Mouse (Mus musculus) lung, postnatal 0 days (tissue): ENCODE results near the gene Tbc1d10c.

Experiments
- CTCF ChIP-seq: IDR thresholded peaks from 2 replicates; pipeline ENCODE4 v1.5.1; 2016; ENCODE audit warnings: antibody characterized with exemption, mild to moderate bottlenecking
- EP300 ChIP-seq: IDR thresholded peaks from 2 replicates; pipeline ENCODE4 v1.6.1; 2016; ENCODE audit warnings: antibody characterized with exemption, mild to moderate bottlenecking, control low read depth

DNA sequence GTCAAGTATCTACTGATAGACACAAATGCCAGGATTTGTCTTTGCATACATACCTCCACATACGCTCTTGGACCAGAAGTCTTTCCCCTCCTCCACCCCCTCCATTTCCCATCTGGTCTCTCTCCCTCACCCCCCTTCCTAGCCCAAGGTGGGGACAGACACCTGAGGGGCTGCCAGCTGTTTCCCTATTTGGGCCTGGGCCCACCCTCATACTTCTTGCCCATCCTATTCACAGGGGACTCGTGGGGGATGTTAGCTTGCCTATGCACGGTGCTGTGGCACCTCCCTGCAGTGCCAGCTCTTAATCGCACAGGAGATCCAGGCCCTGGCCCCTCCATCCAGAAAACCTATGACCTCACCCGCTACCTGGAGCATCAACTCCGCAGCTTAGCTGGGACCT lies 28.9 kb upstream of the Tbc1d10c start:
- TF ChIP-seq CTCF (no peak), EP300 (no peak)
